Mouse (Mus musculus): ENCODE data around the gene Mt2. TPM values are rescaled to one million over a fixed set of nuclear protein-coding genes. Genes with fewer than 3 reads are reported as not detected.
A peak's percentile ranks its signal among the peaks of the same experiment; 100 is the strongest.
"Not testable (repeated sequence)": the region's sequence is repeated elsewhere in the genome, so short reads cannot be mapped to it uniquely, and the experiment has no call there.

Mt2 gene
- polyA plus RNA-seq (2015; fragmentation: Nextera tagmentation; extraction: Ambion mirVana) = 56.8 and 70.4 TPM in 2 replicates

DNA sequence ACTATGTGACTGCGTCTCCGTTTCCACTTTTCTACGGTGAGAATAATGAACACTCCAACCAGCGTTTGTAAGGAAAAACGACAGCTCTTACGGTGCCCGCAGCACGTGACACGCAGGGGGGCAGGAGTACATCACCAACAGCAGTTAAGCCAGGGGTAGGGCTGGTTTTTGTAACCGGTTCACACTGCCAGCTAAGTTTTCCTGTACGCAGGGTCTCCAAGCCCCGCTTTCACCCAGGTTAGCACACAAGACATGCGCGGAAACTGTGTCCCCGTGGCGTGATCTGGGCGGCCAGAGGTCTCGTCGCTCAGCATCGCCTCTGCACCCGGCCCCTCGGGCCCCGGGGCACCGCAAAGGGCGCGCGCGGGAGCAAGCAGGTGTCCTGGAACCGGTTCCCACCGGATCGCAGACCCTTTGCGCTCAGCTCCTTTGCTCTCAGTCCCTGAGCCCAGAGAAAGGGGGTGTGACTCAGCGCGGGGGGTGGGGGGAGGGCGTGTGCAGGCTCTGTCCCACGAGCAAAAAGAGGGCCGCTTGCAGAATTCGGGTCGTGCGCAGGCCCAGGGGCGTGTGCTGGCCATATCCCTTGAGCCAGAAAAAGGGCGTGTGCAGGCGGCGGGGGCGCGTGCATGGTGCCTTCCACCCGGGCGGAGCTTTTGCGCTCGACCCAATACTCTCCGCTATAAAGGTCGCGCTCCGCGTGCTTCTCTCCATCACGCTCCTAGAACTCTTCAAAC lies at the start of gene Mt2:
TSS of gene Mt2 (plus strand) at position 590 of the 734 bp plus-strand sequence.
- Histone ChIP-seq H3K36me3 (no peaks in the 10 kb centered on the region), H3K9ac (peak within 1 kb of the TSS; percentile 62), H3K27ac (no peak within 1 kb of the TSS), H3K27me3 (peaks cover 82% of the 10 kb centered on the region), H3K4me3 (peak within 1 kb of the TSS; percentile 50), H3K4me1 (peaks cover 23% of the 10 kb centered on the region), H3K9me3 (no peaks in the 10 kb centered on the region), H3K4me2 (peak within 1 kb of the TSS; percentile 93)
- under 1% methylated on average over 56 of the region's 56 CpGs for WGBS
- peak; percentile 60; the same call in 1 of the 2 replicates for ATAC-seq (ENCODE audit: insufficient number of reproducible peaks, insufficient read depth, low FRiP score, low TSS enrichment, low read depth)

DNA sequence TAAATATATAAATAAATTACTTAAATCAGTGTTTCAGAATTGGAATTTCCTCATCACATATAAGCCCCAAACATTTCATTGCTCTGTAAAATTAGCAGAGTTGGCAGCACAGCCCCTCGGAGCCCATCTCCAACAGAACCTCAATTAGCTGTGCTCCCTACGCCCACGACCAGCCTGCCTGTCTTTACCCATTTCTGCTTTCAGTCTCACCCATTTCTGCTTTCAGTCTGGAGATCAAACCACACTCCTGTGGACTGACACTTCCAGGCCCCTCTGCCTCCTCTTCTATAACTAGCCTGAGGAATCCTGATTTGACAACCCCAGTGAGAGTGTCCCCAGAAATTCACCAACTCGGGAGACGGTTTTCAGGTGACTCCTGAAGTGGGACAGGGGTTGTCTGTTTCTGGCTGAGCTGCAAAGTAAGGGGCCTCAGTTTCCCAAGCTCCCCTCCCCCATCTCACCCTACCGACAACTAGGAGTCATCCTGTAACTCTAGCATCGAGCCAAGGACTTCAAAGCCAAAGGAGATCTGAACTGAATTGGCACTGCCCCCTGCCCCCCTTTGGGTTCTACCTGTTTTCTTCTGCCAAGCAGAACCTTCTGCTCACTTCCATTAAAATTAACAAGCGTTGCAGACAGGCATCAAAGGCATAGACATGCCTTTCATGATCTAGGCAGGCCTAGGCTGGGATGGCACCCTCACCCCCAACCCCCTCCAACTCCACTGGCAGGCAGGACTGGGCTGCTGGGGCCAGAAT lies 49.6 kb upstream of the Mt2 start:
- no peaks in the 10 kb centered on the region for H3K27me3 ChIP-seq
- WGBS = 39% methylated on average over 8 of the region's 8 CpGs
- no peak for ATAC-seq (ENCODE audit: insufficient number of reproducible peaks, insufficient read depth, low FRiP score, low TSS enrichment, low read depth)

DNA sequence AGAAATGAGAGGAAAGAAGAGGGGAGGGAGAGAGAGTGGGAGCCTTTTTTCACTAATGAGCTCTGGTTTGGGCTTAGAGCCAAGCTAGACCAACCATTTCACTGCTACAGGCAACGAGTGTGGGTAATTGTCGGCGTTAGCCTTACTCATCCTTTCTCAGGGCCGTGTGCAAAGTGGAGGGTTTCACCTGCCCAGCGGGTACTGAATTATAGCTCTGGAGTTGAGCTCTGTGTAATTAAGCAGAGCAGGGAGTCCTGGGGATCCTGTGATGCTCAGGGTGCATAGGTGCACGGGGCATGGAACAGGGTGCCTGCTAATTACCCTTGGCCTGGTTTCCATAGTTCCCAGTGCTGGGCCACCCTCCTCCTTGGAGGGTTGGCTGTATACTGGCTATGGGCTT lies 44.8 kb upstream of the Mt2 start:
- H3K4me1 ChIP-seq = peaks cover 15% of the 10 kb centered on the region; the same call in 1 of the 2 replicates
- no peak for ATAC-seq (ENCODE audit: insufficient number of reproducible peaks, insufficient read depth, low FRiP score, low TSS enrichment, low read depth)
- 61% methylated on average over 6 of the region's 6 CpGs for WGBS
- H3K36me3 ChIP-seq = no peaks in the 10 kb centered on the region
- H3K4me2 ChIP-seq = no peak overlapping the region
- H3K9ac ChIP-seq = no peak overlapping the region
- no peaks in the 10 kb centered on the region for H3K9me3 ChIP-seq
- no peak overlapping the region for H3K4me3 ChIP-seq
- no peaks in the 10 kb centered on the region for H3K27me3 ChIP-seq
- no peak overlapping the region for H3K27ac ChIP-seq

More for the DNA sequence above, 49.6 kb upstream of the Mt2 start:
- Histone ChIP-seq H3K9ac (no peak overlapping the region), H3K4me2 (no peak overlapping the region), H3K9me3 (no peaks in the 10 kb centered on the region), H3K4me3 (no peak overlapping the region), H3K36me3 (no peaks in the 10 kb centered on the region), H3K27ac (no peak overlapping the region), H3K4me1 (peaks cover 37% of the 10 kb centered on the region)

- H3K4me1 ChIP-seq = 0 out of 2 replicates have a peak, but pooled peaks cover under 1% of the 10 kb centered on the region
- no peaks in the 10 kb centered on the region for H3K27me3 ChIP-seq
- H3K36me3 ChIP-seq = no peaks in the 10 kb centered on the region
- no peak overlapping the region for H3K9ac ChIP-seq
- no peak overlapping the region for H3K4me3 ChIP-seq
- H3K4me2 ChIP-seq = no peak overlapping the region
- WGBS = 87% methylated on average over 6 of the region's 6 CpGs
- no peaks in the 10 kb centered on the region for H3K9me3 ChIP-seq
- no peak overlapping the region for H3K27ac ChIP-seq
- ATAC-seq (ENCODE audit: insufficient number of reproducible peaks, insufficient read depth, low FRiP score, low TSS enrichment, low read depth) = no peak
These were observed 43.2 kb upstream of the Mt2 start for GRCm38 (mm10) chr8:94129133-94129789.

DNA sequence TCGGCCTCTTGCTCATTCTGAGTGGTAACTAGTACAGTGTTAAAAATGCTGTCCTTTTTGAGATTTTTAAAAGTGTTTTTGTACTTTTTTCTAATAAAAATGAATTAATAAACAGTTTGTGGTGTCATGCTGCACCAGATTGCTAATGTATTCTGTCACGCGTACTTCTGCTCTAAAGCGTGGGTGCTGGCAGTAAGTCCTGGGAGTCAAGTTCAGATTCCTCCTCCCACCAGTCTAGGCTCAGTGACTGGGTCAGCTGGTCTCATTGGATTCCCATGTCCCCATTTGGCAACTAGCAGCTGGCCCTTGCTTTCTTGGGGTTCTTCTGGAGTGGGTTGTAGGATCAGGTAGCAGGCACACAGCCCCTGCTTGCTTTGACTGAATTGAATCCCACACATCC lies 42.3 kb upstream of the Mt2 start:
- H3K27me3 ChIP-seq = no peaks in the 10 kb centered on the region
- H3K4me2 ChIP-seq = no peak overlapping the region
- no peaks in the 10 kb centered on the region for H3K36me3 ChIP-seq
- H3K4me1 ChIP-seq = no peaks in the 10 kb centered on the region
- no peak overlapping the region for H3K9ac ChIP-seq
- no peak overlapping the region for H3K27ac ChIP-seq
- H3K4me3 ChIP-seq = no peak overlapping the region
- WGBS = 83% methylated on average over 4 of the region's 4 CpGs
- ATAC-seq (ENCODE audit: insufficient number of reproducible peaks, insufficient read depth, low FRiP score, low TSS enrichment, low read depth) = no peak
- no peaks in the 10 kb centered on the region for H3K9me3 ChIP-seq

DNA sequence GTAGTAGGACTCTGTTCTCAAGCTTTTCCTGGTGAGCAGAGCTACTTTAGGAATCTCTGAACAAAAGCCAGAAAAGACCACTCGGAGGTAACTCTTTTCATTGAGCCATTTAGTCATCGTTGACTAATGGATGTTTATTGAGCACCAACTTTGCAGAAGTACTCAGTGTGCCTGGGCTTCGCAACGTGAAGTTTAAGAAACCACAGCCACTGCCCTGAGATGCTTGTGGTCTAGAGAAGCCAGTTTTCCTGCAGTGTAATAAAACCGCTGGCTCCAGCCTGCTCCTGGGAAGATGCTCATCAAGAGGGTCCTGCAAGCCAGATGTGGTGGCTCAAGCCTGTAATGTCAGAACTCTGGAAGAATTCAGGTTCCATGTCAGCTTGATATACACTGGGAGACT lies 40.4 kb upstream of the Mt2 start:
- H3K4me3 ChIP-seq = no peak overlapping the region
- no peaks in the 10 kb centered on the region for H3K27me3 ChIP-seq
- H3K9ac ChIP-seq = no peak overlapping the region
- H3K36me3 ChIP-seq = no peaks in the 10 kb centered on the region
- H3K4me2 ChIP-seq = no peak overlapping the region
- peaks cover 5% of the 10 kb centered on the region; the same call in 1 of the 2 replicates for H3K4me1 ChIP-seq
- no peak for ATAC-seq (ENCODE audit: insufficient number of reproducible peaks, insufficient read depth, low FRiP score, low TSS enrichment, low read depth)
- no peak overlapping the region for H3K27ac ChIP-seq
- H3K9me3 ChIP-seq = no peaks in the 10 kb centered on the region
- 75% methylated on average over 5 of the region's 5 CpGs for WGBS

- not testable (repeated sequence) for H3K36me3 ChIP-seq; H3K4me3 ChIP-seq; H3K4me2 ChIP-seq; H3K27ac ChIP-seq; ATAC-seq (ENCODE audit: insufficient number of reproducible peaks, insufficient read depth, low FRiP score, low TSS enrichment, low read depth); H3K27me3 ChIP-seq; H3K9ac ChIP-seq; H3K4me1 ChIP-seq; H3K9me3 ChIP-seq
- WGBS = 57% methylated on average over 3 of the region's 3 CpGs
These were observed 37.9 kb upstream of the Mt2 start for GRCm38 (mm10) chr8:94134601-94135000.

- H3K27me3 ChIP-seq = no peaks in the 10 kb centered on the region
- ATAC-seq (ENCODE audit: insufficient number of reproducible peaks, insufficient read depth, low FRiP score, low TSS enrichment, low read depth) = no peak
- H3K9ac ChIP-seq = no peak overlapping the region
- H3K4me3 ChIP-seq = no peak overlapping the region
- no peaks in the 10 kb centered on the region for H3K9me3 ChIP-seq
- H3K36me3 ChIP-seq = no peaks in the 10 kb centered on the region
- 89% methylated on average over 6 of the region's 6 CpGs for whole genome bisulfite sequencing
- peaks cover 5% of the 10 kb centered on the region; the same call in 1 of the 2 replicates for H3K4me1 ChIP-seq
- H3K27ac ChIP-seq = no peak overlapping the region
- no peak overlapping the region for H3K4me2 ChIP-seq
These were observed 36.9 kb upstream of the Mt2 start for GRCm38 (mm10) chr8:94135556-94135955.

- H3K9ac ChIP-seq = no peak overlapping the region
- ATAC-seq (ENCODE audit: insufficient number of reproducible peaks, insufficient read depth, low FRiP score, low TSS enrichment, low read depth) = no peak
- no peak overlapping the region for H3K27ac ChIP-seq
- 66% methylated on average over 7 of the region's 7 CpGs for WGBS
- no peaks in the 10 kb centered on the region for H3K36me3 ChIP-seq
- no peaks in the 10 kb centered on the region for H3K27me3 ChIP-seq
- no peaks in the 10 kb centered on the region for H3K9me3 ChIP-seq
- H3K4me3 ChIP-seq = no peak overlapping the region
- H3K4me1 ChIP-seq = peaks cover 5% of the 10 kb centered on the region; the same call in 1 of the 2 replicates
- H3K4me2 ChIP-seq = no peak overlapping the region
These were observed 36.3 kb upstream of the Mt2 start for GRCm38 (mm10) chr8:94136192-94136591.

GRCm38 (mm10) chr8:94136933-94137332 lies 35.5 kb upstream of the Mt2 start, which contains the start of gene Mt4:
Gene Mt4, plus strand, starts transcription at chr8:94137197.
- Histone ChIP-seq H3K9me3 (no peaks in the 10 kb centered on the region), H3K27me3 (no peaks in the 10 kb centered on the region), H3K9ac (no peak within 1 kb of the TSS), H3K4me1 (peaks cover 5% of the 10 kb centered on the region; the same call in 1 of the 2 replicates), H3K4me3 (no peak within 1 kb of the TSS), H3K4me2 (no peak within 1 kb of the TSS), H3K36me3 (no peaks in the 10 kb centered on the region), H3K27ac (no peak within 1 kb of the TSS)
- no peak for ATAC-seq (ENCODE audit: insufficient number of reproducible peaks, insufficient read depth, low FRiP score, low TSS enrichment, low read depth)
- WGBS = 46% methylated on average over 6 of the region's 6 CpGs

DNA sequence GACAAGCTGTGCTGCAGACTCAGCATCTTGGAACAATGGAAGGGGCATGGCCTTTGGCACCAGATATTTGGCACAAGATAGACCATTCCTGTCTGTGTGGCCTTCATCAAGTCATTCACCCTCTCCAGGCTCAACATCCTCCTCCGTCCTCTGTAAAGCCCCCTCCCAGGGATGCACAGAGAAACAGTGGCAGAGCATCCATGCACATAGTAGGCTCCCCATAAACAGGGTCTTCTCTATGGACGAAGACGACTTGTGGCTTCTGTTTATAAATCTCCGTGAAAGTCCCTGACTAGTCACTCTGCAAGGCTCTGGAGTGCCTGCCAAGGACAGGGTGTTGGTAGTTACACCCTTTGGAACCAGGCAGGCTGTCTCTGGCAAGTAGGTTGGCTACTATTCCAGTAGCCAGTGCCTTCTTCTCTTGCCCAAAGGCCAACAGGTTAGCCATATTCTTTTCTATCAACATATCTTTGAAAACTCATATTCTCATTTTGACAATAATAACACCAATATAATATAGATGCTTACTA lies 32.1 kb upstream of the Mt2 start:
- H3K4me2 ChIP-seq = no peak overlapping the region
- H3K4me3 ChIP-seq = no peak overlapping the region
- H3K9me3 ChIP-seq = no peaks in the 10 kb centered on the region
- H3K27ac ChIP-seq = no peak overlapping the region
- peaks cover 5% of the 10 kb centered on the region; the same call in 1 of the 2 replicates for H3K4me1 ChIP-seq
- H3K27me3 ChIP-seq = no peaks in the 10 kb centered on the region
- 84% methylated on average over 4 of the region's 4 CpGs for WGBS
- H3K9ac ChIP-seq = no peak overlapping the region
- H3K36me3 ChIP-seq = no peaks in the 10 kb centered on the region
- ATAC-seq (ENCODE audit: insufficient number of reproducible peaks, insufficient read depth, low FRiP score, low TSS enrichment, low read depth) = no peak

Data from embryonic facial prominence, embryonic 13.5 days (tissue).